Mouse (Mus musculus): ENCODE data around the gene Tet3. TPM values are rescaled to one million over a fixed set of nuclear protein-coding genes. Genes with fewer than 3 reads are reported as not detected.

Tet3 gene
- total RNA-seq, 4 experiments from 2014 or later, result 9.8 to 20.1 (median 14.8) TPM

DNA sequence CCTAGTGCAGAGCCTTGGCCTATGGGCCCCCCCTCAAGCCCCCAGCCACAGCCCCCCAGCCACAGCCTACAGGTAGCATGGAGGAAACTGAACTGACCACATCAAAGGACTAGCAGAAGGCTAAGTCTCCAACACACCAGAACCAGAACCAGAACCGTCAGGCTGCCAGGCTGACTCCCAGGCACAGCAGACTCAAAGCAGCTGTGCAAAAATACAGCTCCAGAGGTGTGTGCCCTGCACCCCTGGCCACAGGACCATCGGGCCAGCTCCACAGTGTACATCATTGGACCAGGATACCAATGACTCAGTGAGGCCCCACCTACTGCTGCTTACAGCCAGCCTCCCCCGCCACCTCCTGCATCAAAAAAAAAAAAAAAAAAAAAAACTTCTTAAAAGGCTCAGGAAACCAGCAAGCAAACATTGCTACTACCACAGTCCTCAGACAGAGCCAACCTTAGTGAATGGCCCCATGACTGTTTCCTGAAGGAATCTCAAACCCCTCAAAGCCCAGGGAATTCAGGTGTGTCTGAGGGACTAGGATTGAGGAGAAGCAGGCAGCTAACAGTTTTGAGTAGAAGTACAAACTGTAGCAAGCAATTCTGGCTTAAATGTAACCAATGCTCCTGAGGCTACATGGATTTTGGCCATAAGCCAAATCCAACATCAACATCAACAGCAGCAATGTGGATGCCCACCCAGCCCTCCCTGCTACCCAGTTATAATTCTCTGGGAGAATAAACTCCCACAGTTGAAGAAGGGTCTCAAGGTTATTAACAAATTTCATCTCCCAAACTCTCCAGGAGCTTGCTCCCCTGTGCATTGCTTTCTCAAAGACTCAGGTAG is 42.4 kb downstream of the Tet3 start:
- DNase-seq (ENCODE audit: low spot score in 2 of 2), result no peak

DNA sequence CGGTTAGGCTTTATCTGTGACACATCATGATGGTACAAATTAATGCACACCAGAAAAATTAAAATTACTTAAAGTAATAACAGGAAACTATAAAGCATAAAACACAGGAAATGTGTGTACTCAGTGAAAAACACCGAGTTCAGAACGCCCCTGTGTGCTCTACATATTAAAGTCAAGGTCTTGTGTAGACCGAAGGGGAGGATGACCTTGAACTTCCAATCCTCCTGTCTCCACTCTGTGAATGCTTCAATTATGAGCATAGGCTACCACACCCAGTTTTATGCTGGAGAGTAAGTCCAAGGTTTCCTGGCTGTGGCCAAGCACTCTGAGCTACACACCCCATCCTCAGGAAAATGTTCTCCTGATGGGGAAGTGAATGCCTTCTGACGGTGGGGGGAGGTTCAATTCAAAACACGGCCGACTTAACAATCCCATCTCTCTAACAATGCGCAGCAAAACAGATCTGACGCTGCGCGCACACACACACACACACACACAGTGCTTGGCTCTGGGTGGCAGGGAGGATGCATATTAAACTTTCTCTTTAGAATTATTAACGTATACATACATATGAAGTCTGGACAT is 43.4 kb downstream of the Tet3 start:
- DNase-seq (ENCODE audit: low spot score in 2 of 2), result no peak

DNA sequence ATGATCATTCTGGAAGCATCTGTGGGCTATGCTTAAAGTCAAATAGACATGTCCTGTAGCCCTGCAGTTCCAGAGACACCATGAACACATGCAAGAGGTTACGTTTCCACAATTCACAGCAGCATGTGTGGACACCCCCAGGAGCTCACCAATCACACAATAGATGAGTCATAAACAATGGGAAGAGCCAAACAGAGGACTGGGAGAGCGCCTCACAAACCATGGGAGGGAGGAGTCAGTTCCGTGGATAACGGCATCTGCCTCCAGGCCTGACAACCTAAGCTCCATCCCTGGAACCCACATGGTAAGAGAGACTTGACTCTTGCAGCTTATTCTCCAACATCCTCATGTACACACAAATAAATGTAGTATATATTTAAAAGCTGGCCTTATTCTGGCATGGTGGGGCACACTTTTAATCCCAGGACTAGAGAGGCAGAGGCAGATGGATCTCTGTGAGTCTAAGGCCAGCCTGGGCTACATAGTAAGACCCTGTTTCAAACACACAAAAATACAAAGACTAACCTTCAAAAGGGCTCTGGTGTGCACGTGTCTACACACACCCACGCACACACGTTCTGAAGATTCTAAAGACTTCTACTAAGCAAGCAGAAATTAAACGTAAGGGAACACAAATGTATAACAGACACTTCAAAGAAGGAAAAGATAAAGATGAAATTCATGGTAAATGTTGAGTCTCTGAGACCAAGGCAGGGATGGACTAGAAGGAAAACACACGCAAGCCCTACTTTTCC is 44.1 kb downstream of the Tet3 start:
- DNase-seq (ENCODE audit: low spot score in 2 of 2), result no peak

DNA sequence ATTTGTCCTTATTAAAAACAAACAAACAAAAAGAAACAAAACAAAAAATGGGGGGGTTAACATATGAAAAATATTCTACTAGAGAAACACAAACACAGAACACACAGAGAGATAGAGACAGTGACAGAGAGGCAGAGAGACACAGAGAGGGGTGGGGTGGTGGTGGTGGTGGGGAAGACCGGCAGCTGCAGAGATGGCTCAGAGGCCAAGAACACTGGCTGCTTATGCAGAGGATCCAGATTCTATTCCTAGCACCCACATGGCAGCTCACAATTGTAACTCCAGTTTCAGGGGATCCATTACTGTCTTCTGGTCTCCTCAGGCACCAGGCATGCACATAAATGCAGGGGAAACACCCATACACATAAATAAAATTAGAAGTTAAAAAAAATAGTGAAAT is 45.2 kb downstream of the Tet3 start:
- DNase-seq (ENCODE audit: low spot score in 2 of 2), result no peak

DNA sequence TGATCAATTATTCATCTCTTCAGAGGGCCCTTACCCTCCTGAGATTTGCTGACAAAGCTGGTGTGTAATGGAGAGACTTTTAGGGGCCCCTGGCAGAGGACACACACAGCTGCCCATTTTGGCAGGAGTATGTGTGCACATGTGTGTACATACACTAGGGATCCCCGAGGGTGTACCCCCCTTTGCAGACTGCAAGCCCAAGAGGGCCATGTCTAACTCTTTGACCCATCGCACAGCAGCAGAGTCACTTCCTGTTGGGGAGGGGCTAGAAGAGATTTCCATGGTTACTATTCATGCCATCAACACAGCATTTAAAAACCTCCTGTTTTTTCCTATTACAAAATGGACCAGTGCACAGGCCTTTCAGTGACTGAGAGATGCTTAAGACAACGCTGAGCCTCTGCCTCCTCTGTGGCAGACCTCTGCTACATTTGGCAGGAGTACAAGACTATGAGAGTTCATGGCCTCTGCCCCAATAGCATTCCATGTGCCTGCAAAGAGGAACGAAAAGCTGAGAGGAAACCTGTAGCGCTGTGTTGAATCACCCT is 46.0 kb downstream of the Tet3 start:
- DNase-seq (ENCODE audit: low spot score in 2 of 2), result no peak

DNA sequence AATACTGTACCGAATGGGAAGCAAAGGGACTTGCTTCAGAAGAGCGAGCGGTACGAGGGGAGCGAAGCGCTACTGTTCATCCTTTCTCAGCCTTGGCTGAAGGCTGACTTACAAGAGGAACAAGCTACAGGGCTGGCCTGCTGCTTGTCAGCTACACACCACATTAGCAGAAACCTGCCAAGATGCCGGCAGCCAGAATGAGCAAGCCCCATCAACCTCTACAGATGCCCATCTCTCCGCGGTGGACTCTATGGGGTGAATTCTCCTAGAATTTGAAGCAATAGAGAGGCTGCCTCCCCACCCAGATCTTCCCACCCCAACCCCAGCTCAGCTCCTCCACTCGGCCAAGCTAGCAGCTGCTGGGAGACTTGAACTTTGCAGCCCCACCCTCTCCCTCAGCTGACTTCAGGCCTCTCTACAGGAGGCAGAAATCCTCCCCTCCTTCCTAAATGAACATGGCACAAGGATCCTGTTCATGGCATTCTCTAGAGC is 46.5 kb downstream of the Tet3 start:
- DNase-seq (ENCODE audit: low spot score in 2 of 2), result no peak

DNA sequence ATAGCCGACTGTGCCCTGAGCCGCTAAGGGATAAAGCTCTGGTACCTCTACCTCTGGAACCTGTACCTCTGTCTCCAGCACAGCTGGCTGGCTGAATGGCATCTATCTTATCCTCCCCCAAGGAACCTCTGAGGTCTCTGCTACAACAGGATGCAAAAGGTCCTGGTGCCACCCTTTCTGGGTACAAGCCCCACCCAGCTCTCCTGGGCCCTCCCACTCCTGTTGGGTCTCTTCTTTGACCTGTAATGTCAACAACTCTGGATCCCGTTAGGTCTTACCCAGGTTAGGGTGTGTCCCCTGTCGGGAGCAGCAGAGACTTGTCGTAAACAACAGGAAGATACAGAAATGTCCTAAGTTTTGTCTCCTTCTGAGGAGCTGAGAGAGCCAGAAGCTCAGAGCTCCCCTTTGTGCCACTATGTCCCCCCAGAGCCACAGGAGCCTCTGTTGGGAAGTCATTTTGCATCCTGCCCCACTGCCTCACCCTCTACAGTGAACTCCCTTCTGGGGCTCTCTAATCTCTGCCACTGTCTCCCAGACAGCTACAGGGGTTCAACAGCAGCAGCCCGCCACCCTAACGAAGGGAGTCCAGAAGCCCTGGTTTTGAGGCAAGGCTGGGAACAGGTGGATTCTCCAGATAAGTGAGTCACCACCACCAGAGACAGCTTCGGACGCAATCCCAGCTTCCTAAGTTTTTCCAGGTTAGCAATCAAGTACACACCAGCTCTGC is 47.1 kb downstream of the Tet3 start:
- no peak for DNase-seq (ENCODE audit: low spot score in 2 of 2)

DNA sequence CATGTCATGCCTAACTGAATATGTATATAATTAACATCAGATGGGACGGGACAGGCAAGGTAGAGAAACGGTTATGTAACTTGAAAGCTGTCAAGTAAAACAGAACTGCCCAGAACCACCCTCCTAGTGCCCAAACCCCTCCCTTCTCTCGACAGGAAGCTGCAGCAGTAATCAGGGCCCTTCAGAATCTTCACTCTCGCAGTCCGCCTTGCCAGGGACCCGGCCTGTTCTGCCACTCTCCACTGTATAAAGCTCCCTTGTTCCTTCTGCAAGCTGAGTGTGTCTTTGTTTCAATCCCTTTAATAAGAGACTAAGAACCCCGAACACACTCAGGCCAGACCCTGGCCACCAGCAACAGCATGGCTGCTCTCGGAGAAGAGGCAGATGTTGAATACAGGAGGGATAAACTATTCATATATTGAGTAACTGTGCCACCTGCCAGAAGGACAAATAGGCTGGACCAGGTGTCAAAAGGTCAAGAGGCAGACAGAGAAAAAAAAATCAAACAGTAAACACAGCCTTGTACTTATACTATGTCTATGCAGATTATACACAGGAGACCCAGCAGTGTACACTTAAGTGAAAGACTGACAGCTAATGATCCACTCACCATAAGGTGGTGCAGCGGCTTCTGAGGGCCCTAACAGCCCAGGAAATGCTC is 48.7 kb downstream of the Tet3 start:
- DNase-seq (ENCODE audit: low spot score in 2 of 2), result no peak

DNA sequence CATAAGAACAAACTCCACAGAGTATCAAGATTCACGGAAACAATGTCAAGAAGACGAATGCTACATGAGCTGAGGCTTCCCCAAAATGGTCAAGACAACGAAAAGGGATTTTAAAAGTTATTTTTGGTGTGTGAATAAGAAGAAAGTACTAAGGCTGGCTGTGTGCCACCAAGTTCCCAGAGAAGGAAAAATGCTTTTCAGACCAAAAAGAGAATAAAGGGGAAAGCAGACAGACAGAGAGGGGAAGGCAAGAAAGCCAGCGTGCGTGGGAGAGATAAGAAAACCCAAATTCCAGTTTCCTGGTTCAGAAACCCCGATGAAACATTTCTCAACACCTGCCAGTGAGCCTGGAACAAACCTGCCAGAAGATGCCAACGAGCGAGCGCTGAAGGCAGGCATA is 50.4 kb downstream of the Tet3 start:
- DNase-seq (ENCODE audit: low spot score in 2 of 2), result no peak

DNA sequence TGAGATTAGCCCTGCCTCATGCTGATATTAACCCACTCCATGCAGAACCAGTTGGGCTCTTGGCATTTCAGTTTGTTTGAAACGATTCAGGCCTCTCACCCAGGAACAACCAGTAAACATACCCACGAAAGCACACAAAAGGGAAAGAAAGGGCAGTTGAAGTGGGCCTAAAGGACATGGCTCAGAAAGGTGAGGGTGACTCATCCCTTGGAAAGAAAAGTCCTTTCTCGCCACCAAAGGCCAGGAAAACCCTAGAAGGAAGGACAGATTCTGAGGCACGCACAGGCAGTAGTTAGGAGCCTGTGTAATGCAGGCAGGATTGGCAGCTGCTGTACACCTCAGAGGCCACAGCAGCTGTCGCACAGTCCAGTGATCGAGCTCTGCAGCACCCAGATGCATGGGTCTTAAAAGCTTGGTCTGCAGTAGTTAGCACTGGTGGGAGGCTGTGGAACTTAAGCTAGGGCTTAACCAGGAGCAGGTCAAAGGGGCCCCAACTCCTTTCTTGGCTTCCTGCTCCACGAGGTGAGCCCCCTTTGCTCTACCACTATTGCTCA is 53.3 kb downstream of the Tet3 start:
- DNase-seq (ENCODE audit: low spot score in 2 of 2), result no peak

DNA sequence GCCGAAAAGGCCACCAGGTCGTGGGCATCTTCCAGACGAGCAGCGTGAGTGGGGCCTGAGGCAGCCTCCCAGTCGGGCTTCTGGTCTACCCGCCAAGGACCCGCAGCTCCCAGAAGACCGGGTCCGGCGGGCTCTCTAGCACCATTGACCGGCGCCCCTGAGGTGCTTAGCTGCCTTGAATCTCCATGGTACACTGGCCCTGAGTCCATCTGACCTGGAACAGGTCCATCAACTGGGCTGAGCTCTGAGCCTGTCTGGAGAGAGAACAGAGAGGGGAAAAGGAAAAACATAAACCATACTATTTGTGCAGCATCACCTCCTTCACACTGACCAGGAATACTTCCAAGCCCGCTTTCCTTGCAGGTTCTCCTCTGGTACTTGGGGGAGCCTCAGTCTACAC is 54.3 kb downstream of the Tet3 start:
- no peak for DNase-seq (ENCODE audit: low spot score in 2 of 2)

DNA sequence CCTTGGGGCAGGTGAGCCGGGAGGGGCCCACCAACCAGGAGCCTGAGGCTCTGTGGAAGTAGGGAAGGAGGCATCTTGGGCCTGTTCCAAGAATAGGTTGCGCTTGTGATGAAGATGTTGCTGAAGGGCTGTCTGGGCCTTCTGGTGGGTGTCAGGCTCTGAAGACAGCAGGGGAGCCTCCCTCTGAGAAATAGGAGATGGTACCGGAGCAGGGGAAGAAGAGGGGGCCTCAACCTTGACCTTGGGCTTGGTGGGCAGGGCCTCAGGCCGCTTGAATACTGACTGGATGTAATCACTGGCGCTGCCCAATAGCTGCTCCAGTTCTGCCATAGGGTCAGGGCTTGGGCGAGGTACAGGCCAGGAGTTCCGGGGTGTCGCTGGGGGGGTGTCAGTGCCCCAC is 55.4 kb downstream of the Tet3 start:
- DNase-seq (ENCODE audit: low spot score in 2 of 2), result no peak

DNA sequence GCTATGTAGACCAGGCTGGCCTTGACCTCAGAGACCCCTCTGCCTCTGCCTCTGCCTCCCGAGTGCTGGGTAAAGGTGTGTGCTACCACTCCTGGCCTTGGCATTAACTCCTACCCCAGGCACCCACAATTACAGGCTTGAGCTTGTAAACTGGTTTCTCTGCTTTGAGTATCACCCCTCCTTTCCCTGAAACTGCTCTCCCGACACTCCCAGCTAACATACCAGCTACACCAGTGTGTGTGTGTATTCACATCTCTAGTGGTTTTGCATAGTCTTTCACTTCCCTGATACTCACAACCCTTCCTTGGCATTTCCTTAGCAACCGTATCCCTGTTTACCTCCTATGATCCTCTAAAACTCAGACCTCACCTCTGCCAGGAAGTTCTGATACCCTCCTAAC is 59.1 kb downstream of the Tet3 start:
- DNase-seq (ENCODE audit: low spot score in 2 of 2), result no peak

DNA sequence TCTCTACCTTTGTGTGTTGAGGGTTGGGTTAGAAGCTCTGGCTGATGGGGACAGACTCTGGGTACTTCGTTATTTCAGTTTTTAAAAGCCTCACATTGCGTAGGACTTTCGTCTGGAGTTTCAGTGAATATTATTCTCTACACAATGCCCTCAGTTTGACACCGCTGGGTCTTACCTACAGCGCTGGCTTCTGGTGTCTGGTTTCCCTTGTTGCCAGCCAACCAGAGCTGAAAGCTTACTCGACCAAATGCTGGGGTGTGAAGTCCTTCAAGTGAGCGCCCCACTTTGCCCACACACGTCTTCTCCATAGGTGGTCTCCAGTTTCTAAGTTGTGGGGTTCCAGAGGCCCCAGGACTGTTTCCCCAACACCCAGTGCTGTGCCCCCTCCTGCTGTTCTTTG is 61.2 kb downstream of the Tet3 start:
- no peak for DNase-seq (ENCODE audit: low spot score in 2 of 2)

DNA sequence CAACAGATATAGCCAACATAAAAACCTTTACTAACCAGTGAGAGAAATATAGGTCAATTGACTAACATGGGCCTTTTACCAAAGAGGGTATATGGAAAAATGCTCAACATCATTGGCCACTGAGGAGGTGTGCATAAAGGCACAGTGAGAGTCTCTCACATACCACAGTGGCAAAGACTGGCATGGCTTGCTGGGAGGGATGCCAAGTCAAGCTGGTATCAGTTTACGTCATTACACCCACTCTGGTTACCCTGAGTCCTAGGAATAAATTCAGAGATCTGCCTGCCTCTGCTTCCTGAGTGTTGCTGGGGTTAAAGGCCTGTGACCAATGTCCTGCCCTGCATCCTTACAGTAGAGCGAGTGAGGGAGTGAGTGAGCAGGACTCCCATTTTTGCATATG is 62.2 kb downstream of the Tet3 start:
- no peak for DNase-seq (ENCODE audit: low spot score in 2 of 2)

DNA sequence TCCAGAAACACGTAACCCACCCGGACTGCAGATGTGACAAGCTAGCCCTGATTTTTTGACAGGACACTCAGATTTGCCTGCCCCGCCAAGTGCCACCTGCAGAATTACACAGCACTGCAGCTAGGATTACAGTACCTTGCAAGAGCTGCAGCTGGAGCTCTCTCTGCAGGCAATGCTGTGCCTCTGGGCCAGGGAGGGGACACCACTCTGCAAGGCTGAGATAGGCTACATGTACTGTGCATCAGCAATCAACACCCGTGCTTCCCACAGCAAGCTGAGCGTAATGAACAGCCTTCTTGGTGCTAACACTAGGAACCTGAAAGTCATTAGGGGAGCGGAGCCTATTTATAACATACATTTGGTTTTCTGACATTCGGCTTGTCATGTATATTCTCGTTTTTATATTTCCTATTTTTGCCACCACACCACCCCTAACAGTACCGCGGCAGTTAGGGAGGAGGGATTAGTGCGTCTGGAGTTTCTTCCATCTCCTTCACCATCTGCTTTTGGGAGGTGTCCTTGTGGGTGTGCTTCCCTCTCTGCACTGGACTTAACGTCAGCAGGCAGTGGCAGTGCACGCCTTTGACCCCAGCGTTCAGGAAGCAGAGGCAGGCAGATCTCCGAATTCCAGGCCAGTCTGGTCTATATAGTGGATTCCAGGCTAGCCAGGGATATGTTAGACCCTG is 63.2 kb downstream of the Tet3 start:
- no peak for DNase-seq (ENCODE audit: low spot score in 2 of 2)

DNA sequence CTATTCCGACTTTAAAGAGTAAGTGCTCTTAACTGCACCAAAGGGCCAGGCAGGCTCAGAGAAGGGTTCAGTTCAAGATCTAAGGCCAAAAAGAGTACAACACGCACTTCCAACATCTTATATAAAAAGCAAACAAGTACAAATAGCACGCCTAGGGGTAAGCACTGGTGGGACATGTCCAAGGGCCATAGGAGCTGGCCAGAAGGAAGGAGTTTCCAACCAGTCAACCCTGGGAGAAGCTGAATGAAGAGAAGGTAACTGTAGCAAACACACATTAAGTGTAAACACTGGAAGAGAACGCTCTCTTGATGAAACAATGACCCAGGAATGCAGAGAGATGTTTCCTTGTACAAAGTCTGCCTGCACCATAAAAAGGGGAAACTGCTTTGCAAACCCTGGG is 64.8 kb downstream of the Tet3 start:
- no peak for DNase-seq (ENCODE audit: low spot score in 2 of 2)

DNA sequence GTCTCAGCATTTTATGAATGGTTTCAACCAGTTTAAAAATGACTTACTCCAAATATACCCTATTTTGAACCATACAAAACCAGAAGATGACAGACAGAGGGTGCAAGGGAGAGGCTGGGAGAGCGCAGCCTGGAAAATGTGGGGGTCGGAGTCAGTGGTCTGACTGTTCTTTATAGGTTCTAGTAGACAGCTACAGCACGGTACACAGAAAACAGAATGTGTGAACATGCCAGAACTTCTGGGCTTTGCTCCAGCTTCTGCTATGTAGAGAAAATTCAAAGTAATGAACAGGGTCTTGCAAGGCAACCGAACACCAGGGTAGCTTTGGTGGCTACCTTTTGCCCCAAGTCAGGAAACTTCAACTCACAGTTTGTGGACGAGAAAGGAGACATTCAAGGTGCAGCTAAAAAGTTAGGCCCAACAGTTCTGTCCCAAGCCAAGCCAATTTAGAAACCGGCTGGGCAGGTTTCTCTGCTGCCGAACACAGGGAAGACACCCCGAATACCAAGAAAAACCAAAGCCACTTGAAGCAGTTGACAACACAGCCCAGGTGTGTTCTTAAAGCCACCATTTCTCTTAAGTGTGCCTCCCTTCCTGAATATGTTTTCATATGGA is 66.6 kb downstream of the Tet3 start:
- no peak for DNase-seq (ENCODE audit: low spot score in 2 of 2)

DNA sequence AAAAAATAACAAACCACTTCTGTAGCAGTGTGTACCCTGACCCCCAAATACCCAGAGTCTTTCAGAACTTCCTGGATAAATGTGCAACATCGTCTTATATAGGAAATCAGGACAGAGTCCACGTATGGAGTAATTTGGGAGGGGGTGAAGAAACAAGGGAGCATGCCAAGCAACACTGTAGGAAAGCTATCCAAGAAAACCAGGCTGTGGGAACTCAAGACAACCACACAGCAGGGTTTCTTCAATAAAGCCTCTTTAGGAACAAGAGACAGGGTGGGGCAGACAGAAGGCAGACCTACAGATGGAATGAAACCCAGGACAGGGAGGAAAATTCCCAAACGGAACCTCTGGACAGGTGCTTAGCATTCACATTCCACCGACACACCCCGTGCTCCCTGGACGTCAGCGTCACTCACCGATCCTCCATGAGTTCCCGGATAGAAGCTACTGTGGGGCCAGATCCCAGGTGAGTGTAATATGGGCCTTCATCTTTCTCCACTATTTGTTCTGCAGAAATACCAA is 73.3 kb downstream of the Tet3 start:
- DNase-seq (ENCODE audit: low spot score in 2 of 2), result no peak
